In the genomic region with DNA sequence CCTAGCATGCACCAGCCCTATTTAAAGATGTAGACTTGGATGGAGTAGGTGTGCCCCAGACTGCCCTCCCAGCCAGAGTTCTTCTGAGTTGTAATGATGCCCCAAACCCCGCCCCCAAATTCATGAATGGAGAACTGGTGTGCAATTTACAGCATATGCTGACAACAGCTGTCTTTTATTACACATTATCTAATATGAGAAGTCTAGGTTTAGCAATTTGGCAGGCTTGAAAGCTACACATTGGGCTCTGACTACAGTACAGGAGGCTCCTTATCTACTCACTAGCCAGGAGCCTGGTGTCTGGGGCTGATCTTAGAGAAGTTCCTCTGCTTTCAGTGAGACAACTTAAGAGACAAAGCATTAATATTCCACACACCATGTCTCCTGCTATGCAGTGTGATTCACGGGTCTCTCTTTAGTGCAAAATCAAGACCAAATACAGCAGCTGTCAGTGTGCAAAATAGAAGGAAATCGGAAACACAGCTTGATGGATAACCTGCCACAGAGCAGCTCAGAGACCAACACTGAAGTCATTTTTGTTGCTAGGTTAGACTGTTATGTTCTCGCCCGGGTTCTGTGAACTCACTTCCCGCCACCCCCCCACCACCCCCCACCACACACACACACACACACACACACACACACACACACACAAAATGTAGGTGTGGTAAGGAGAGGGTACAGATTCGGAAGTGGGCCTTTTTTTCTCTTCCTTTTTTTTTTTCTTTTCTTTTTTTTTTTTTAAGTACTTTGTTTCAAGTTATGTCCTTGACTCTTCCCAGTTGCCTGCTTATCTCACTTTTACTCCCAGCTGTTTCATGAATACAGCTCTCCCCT, we compare ENCODE assay signal across 9 mouse cellular contexts. TPM values are rescaled to one million over a fixed set of nuclear protein-coding genes. Genes with fewer than 3 reads are reported as not detected.
DNase-seq lines count a peak whose midpoint lies in the region; ATAC-seq lines count a peak whose summit lies in the region.
"Had no signal": no experiment of that assay in that cellular context is flagged by ENCODE, and none has a peak within 500 bp of the region (broad histone marks: within the 10 kb centered on the region; RNA-seq: fewer than 3 reads in every experiment).

No protein-coding gene starts in this region.

- ATAC-seq in hindbrain, embryonic 14.5 days (ENCODE audit: low FRiP score): peak; percentile 34; the same call in 1 of the 2 replicates

- H3K36me3 ChIP-seq in hindbrain, embryonic 14.5 days (replicated peaks; ENCODE audit: control insufficient read depth, insufficient read depth): no peaks in the 10 kb centered on the region
- H3K36me3 ChIP-seq: limb, embryonic 12.5 days had no signal

- H3K27me3 ChIP-seq in hindbrain, embryonic 14.5 days (ENCODE audit: control insufficient read depth, insufficient read depth, low read length): no peaks in the 10 kb centered on the region
- H3K27me3 ChIP-seq: limb, embryonic 12.5 days had no signal

- DNase-seq in heart, postnatal 4 days: peak; percentile 17
- DNase-seq in heart, postnatal 36 days: no peak
- peak; percentile 84 for DNase-seq in MEL-GATA-1-ER (ENCODE audit: extremely low read depth, low read depth)
- no peak for DNase-seq in hindbrain, embryonic 14.5 days (ENCODE audit: low spot score)
- DNase-seq in naive thymus-derived CD4-positive, alpha-beta T cell, adult 2 months (ENCODE audit: low read depth): peak; percentile 90
- DNase-seq in left cerebral cortex, postnatal 10 days (ENCODE audit: extremely low spot score in 1 of 2, low spot score in 2 of 2): no peak
- no peak for DNase-seq in gastrocnemius, postnatal 10 days
- DNase-seq in kidney, adult 18-20 months: no peak

- no peak overlapping the region for H3K27ac ChIP-seq in hindbrain, embryonic 14.5 days
- H3K27ac ChIP-seq: limb, embryonic 12.5 days had no signal

- H3K4me3 ChIP-seq in hindbrain, embryonic 14.5 days (replicated peaks; ENCODE audit: low read length): no peak overlapping the region
- H3K4me3 ChIP-seq: limb, embryonic 12.5 days had no signal

- no peak overlapping the region for H3K9ac ChIP-seq in hindbrain, embryonic 14.5 days
- H3K9ac ChIP-seq: limb, embryonic 12.5 days had no signal

- no peaks in the 10 kb centered on the region for H3K4me1 ChIP-seq in hindbrain, embryonic 14.5 days (replicated peaks; ENCODE audit: control insufficient read depth, insufficient read depth, low read length)

- no peak overlapping the region for H3K4me2 ChIP-seq in hindbrain, embryonic 14.5 days (replicated peaks)
- H3K4me2 ChIP-seq: limb, embryonic 12.5 days had no signal

- intact Hi-C loops in heart, postnatal 36 days (cut with DNase I): no loop called here
- intact Hi-C loops in left cerebral cortex, postnatal 10 days (cut with DNase I): no loop called here

- no peaks in the 10 kb centered on the region for H3K9me3 ChIP-seq in hindbrain, embryonic 14.5 days (ENCODE audit: control insufficient read depth, low read length)
- H3K9me3 ChIP-seq: limb, embryonic 12.5 days had no signal

- 53% methylated on average over 7 of the region's 7 CpGs for WGBS in hindbrain, embryonic 14.5 days

RNA-seq across cellular contexts. Expression of gene Cytip, which starts 39.8 kb away (rescaled TPM):
- total RNA-seq in heart, postnatal 4 days (2021): 1 to 10 TPM in 1 of 2 experiments, under 1 TPM in 1; 0.97 to 1.2 TPM
- 1 to 10 TPM; 1.2 to 1.4 TPM for total RNA-seq in heart, postnatal 36 days (2021)
- polyA plus RNA-seq in hindbrain, embryonic 14.5 days (2014; fragmentation: Nextera tagmentation; extraction: Ambion mirVana): 0.34 TPM in 1 of 2 replicates, not detected in the other
- total RNA-seq in left cerebral cortex, postnatal 10 days (2021): under 1 TPM; 0.09 to 0.20 TPM
- total RNA-seq in gastrocnemius, postnatal 10 days (2021): under 1 TPM; 0.19 to 0.43 TPM

Comparison
In these comparisons a context has a peak if more than half of its experiments do, and no peak if none do; other contexts are left out.
1. DNase-seq: peak in heart, postnatal 4 days (single experiment), MEL-GATA-1-ER (single experiment) and naive thymus-derived CD4-positive, alpha-beta T cell, adult 2 months (single experiment); none in heart, postnatal 36 days (0 of 2), hindbrain, embryonic 14.5 days (single experiment), left cerebral cortex, postnatal 10 days (0 of 2), gastrocnemius, postnatal 10 days (single experiment) and kidney, adult 18-20 months (single experiment).